Mouse (Mus musculus) brain, embryonic 14.5 days (tissue): ENCODE results near the gene Esrrb.

Experiments
- CTCF ChIP-seq: fragments of 200-500 bp; IDR thresholded peaks from 2 replicates; pipeline ENCODE4 v1.5.1; 2012; ENCODE audit warnings: inconsistent platforms, mild to moderate bottlenecking, moderate library complexity, borderline replicate concordance; ENCODE audit not compliant: insufficient read depth, insufficient read length; ENCODE audit errors: extremely low read depth
- POLR2A ChIP-seq: fragments of 200-500 bp; IDR thresholded peaks from 2 replicates; pipeline ENCODE4 v1.6.1; 2012; ENCODE audit warnings: mild to moderate bottlenecking, inconsistent platforms, borderline replicate concordance; ENCODE audit not compliant: poor library complexity, insufficient read depth, insufficient read length, severe bottlenecking; ENCODE audit errors: extremely low read depth

DNA sequence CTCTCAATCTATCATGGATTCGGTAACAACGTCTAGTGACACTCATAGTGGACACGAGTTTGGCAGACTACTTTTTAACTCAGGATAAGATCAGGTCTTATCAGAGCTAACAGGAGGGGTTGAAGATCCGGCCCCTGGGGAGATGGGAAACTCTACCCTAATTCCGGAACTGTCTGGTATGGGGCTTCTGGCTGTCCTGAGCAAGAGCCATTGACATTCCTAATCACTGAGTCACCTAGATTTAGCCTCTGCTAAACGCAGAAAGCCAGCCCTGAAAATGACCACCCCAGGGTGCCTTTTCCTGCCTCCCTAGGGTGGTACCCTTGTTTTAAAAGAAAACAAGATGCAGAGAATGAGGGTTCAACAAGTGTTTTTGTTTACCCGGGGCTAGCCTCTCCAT is 34.4 kb downstream of the Esrrb start:
- no peak for TF ChIP-seq CTCF
- TF ChIP-seq POLR2A, result no peak
